Mouse (Mus musculus) G1E (cell line): ENCODE results near the gene Klhl3.

ENCODE experiments used
- CTCF ChIP-seq: IDR thresholded peaks from 2 replicates; pipeline ENCODE4 v1.5.1; 2012; ENCODE audit warnings: low read depth, low read length, inconsistent platforms, mixed read lengths
- GATA1 ChIP-seq: IDR thresholded peaks from 2 replicates; pipeline ENCODE4 v1.6.1; 2012; ENCODE audit warnings: borderline replicate concordance, low read length, inconsistent platforms, mixed read lengths
- GATA2 ChIP-seq: IDR thresholded peaks from 2 replicates; pipeline ENCODE4 v1.6.1; 2012; ENCODE audit warnings: low read depth, low read length, inconsistent platforms, borderline replicate concordance

GRCm38 (mm10) chr13:57977721-57978120, 135.7 kb downstream of the Klhl3 start:
- TF ChIP-seq CTCF = no peak
- TF ChIP-seq GATA1 = no peak
- TF ChIP-seq GATA2 = no peak
